Mouse (Mus musculus): ENCODE results near the gene Cacna1b.

DNA sequence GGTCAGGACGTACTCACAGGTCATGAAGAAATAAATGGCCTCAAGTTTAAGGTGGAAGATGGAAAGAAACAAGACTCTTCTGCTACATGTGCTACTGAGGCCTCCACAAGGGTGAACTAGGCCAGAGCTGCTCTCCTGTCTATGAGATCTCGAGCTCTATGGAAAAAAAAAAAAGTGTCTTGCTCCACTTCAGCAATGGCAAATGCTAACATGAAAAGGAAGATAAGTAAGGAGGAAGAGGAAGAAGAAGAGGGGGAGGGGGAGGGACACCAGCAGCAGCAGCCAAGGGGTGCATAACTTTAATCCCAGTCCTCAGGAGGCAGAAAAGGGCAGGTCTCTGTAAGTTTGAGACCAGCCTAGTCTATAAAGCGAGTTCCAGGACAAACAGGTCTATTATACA, 46.8 kb upstream of the Cacna1b start:
- TF ChIP-seq ZC3H11A (IDR thresholded peaks at IDR 0.05; ENCODE audit: borderline replicate concordance, low read depth, low read length), result no peak
- TF ChIP-seq ZNF384 (IDR thresholded peaks at IDR 0.05; ENCODE audit: low read depth, low read length), result no peak
- no peak for TF ChIP-seq MAFK (IDR thresholded peaks at IDR 0.05; ENCODE audit: insufficient read depth, low read depth, low read length)
- no peak for TF ChIP-seq CHD2 (IDR thresholded peaks at IDR 0.05; ENCODE audit: low read depth, low read length)
- TF ChIP-seq HCFC1 (IDR thresholded peaks at IDR 0.05; ENCODE audit: borderline replicate concordance, insufficient read depth, low read length), result no peak

All from ES-E14 (cell line).